Mouse (Mus musculus) ES-Bruce4 (cell line): ENCODE measurements around the gene Adm.

ENCODE experiments used
- CTCF ChIP-seq: IDR thresholded peaks from one replicate; pipeline ENCODE4 v1.8.1; 2011; ENCODE audit warnings: low read depth, low read length
- EP300 ChIP-seq: IDR thresholded peaks from 2 replicates; pipeline ENCODE4 v1.6.1; 2011; ENCODE audit warnings: low read depth, low read length; ENCODE audit not compliant: insufficient read depth

- TF ChIP-seq CTCF (no peak), EP300 (no peak)
These were observed 30.3 kb upstream of the Adm start for GRCm38 (mm10) chr7:110597141-110597540.
